Mouse (Mus musculus) hindbrain, embryonic 13.5 days (tissue): ENCODE data around the gene Zhx3. TPM values are rescaled to one million over a fixed set of nuclear protein-coding genes. Genes with fewer than 3 reads are reported as not detected.

ENCODE experiments used
- ATAC-seq: fragments of 200-750 bp; cut with Nextera tagmentation; 2 replicates; pipeline ENCODE4 v1.8.0; 2017; ENCODE audit warnings: moderate TSS enrichment; ENCODE audit not compliant: low FRiP score
- H3K27ac ChIP-seq: fragments of 300-500 bp; sonication (generic); 2 replicates; pipeline ENCODE4 v1.5.1; 2015; ENCODE audit warnings: inconsistent platforms, mild to moderate bottlenecking, moderate library complexity
- H3K27me3 ChIP-seq: fragments of 300-500 bp; sonication (generic); 2 replicates; pipeline ENCODE4 v1.6.1; 2015; ENCODE audit warnings: mild to moderate bottlenecking, inconsistent platforms
- H3K36me3 ChIP-seq: fragments of 300-500 bp; sonication (generic); 2 replicates; pipeline ENCODE4 v1.6.1; 2015; ENCODE audit warnings: mild to moderate bottlenecking, inconsistent platforms
- H3K4me1 ChIP-seq: fragments of 300-500 bp; sonication (generic); replicated peaks from 2 replicates; pipeline ENCODE4 v1.6.1; 2015; ENCODE audit warnings: inconsistent platforms
- H3K4me2 ChIP-seq: fragments of 300-500 bp; sonication (generic); 2 replicates; pipeline ENCODE4 v1.6.1; 2015; ENCODE audit warnings: inconsistent platforms, mild to moderate bottlenecking, moderate library complexity
- H3K4me3 ChIP-seq: fragments of 300-500 bp; sonication (generic); 2 replicates; pipeline ENCODE4 v1.5.1; 2015; ENCODE audit warnings: mild to moderate bottlenecking, inconsistent platforms
- H3K9ac ChIP-seq: fragments of 300-500 bp; sonication (generic); 2 replicates; pipeline ENCODE4 v1.6.1; 2015; ENCODE audit warnings: mild to moderate bottlenecking, inconsistent platforms
- H3K9me3 ChIP-seq: fragments of 300-500 bp; sonication (generic); 2 replicates; pipeline ENCODE4 v1.6.1; 2016; ENCODE audit warnings: inconsistent platforms
- WGBS: fragments of 180-500 bp; shearing (Covaris S2); methylation state at CpG from one replicate; pipeline ENCODE4 v1.1.7; 2015; 5-methylcytosine and 5-hydroxymethylcytosine counted together
- polyA plus RNA-seq: library from polyadenylated mRNA; unstranded; fragments of >200 nt; fragmentation: Nextera tagmentation; extraction: Ambion mirVana; gene quantifications from 2 replicates; pipeline ENCODE4 v1.2.1, GENCODE M21; 2015

Zhx3 gene
- polyA plus RNA-seq, 1 experiment from 2014 or later, result 16.9 TPM

DNA sequence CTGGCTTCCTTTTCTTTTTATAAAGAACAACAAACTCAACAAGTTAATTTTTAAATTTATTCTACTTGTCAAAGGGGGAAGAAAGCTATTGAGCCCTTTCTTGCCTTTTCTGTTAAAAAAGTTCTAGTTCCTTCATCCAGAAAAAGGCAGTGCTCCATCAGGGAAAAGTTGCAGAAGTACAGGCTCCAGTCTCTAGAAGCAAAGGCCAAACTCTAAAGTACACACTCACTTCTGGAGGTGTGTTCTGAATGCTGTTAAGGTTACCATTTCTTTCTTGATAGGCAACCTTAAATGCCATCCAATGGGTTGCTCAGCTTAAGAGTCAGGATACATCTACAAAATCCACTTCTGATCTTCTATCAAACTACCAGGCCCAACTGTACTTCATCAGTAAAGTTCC, 83.1 kb downstream of the Zhx3 start:
- Histone ChIP-seq H3K9me3 (no peaks in the 10 kb centered on the region), H3K27me3 (no peaks in the 10 kb centered on the region), H3K4me1 (peaks cover 8% of the 10 kb centered on the region; the same call in 1 of the 2 replicates), H3K4me3 (no peak overlapping the region), H3K9ac (no peak overlapping the region), H3K27ac (no peak overlapping the region), H3K36me3 (no peaks in the 10 kb centered on the region), H3K4me2 (no peak overlapping the region)
- no peak for ATAC-seq

DNA sequence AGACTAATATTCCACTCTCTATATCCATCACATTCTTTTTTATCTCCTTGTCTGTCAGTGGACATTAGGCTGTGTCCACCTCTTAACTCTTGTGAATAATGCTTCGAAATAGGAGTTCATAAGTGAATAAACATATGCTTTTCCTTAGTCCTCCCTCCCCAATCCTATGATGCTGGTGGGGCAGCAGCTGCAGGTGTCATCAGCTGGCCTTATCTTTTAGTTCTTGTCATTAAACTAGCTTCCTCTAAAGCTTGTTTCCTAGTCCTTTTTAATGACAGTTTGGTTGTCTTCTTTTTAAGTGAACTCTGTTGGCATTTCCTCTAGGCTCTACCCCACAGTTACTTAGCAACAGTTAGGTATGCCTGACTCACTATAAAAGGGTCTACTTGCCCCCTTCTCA, 83.8 kb downstream of the Zhx3 start:
- 80% methylated on average over 1 of the region's 1 CpGs for WGBS
- no peak overlapping the region for H3K4me3 ChIP-seq
- H3K4me1 ChIP-seq, result peaks cover 8% of the 10 kb centered on the region; the same call in 1 of the 2 replicates
- H3K9ac ChIP-seq, result no peak overlapping the region
- no peaks in the 10 kb centered on the region for H3K9me3 ChIP-seq
- no peak overlapping the region for H3K4me2 ChIP-seq
- H3K27me3 ChIP-seq, result no peaks in the 10 kb centered on the region
- H3K27ac ChIP-seq, result no peak overlapping the region
- no peaks in the 10 kb centered on the region for H3K36me3 ChIP-seq
- ATAC-seq, result no peak

DNA sequence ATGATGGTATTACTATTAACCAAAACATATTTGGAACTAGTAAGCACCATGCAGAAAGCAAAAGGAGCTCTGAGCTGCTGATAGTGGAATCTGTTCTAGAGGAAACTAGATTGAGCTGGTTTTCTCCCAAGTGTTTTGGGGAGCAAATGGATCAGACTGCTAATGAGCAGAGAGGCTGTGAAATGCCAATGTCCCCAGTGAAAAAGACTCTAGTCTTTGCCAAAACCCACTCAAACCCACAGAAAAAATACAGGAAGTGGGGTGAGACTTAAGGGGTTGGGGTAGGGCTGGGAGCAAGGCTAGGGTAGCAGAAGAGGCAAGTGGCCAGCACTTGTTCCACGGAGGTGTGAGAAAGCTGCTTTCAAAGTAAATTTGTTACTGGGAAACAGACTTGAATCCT, 86.5 kb downstream of the Zhx3 start:
- peaks cover 8% of the 10 kb centered on the region; the same call in 1 of the 2 replicates for H3K4me1 ChIP-seq
- H3K27ac ChIP-seq, result peak overlapping the region; percentile 42
- H3K9me3 ChIP-seq, result no peaks in the 10 kb centered on the region
- no peak overlapping the region for H3K9ac ChIP-seq
- H3K36me3 ChIP-seq, result peaks cover 8% of the 10 kb centered on the region
- no peak overlapping the region for H3K4me2 ChIP-seq
- ATAC-seq, result peak; percentile 52; the same call in 1 of the 2 replicates
- 69% methylated on average over 1 of the region's 1 CpGs for WGBS
- H3K27me3 ChIP-seq, result no peaks in the 10 kb centered on the region
- H3K4me3 ChIP-seq, result no peak overlapping the region

DNA sequence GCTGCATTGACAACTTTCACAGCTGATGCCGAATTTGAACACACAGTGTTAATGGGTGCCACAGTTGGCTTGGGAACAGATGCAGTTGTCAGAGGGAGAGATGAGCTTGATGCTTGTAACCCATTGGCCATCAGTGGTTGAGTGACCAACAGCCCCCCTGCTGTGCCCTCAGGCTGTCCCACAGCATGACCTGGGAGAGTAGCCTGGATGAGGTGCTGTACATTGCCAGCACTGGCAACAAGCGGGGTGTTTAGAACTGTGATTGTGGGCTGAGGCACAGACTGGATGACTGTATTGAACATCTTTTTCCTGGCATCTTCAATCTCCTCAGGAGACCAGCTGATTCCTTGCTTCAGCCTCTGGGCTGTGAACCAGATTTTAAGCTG, 92.0 kb downstream of the Zhx3 start:
- Histone ChIP-seq H3K9ac (no peak overlapping the region), H3K4me3 (no peak overlapping the region), H3K4me1 (0 out of 2 replicates have a peak, but pooled peaks cover 4% of the 10 kb centered on the region), H3K36me3 (peaks cover 31% of the 10 kb centered on the region), H3K9me3 (no peaks in the 10 kb centered on the region), H3K27me3 (no peaks in the 10 kb centered on the region), H3K4me2 (no peak overlapping the region), H3K27ac (no peak overlapping the region)
- no peak for ATAC-seq
- WGBS, result 98% methylated on average over 2 of the region's 2 CpGs

DNA sequence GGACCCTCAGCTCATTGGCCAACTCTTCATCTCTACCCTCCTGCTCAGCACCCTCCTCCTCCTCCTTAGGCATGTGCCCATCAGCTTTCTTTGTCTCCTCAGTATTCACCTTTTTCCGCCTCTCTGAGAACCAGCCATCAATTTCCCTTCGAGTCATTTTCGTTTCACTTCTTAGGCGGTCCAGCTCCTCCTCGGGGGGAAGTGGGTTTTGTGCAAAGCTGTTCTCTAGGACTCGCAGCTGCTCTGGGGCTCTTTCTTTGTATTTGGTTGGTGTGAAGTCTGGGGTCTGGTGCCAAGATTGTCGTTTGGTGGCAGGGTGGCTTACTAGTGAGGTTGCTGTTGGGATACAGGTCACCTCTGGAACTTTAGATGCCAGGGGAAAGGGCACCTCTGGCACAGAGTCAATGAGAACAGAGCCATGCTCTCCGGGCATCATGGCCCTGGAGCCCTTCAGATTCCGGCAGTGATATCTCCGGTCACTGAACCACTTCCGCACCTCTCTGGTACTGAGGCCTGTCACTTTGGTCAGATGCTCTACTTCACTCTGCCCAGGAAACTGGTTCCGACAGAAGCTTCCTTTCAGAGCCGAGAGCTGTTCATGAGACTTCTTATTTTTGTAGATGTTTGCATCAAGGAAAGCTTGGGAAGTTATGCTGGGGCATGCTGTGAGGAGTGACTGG, 92.5 kb downstream of the Zhx3 start:
- H3K27ac ChIP-seq, result no peak overlapping the region
- no peaks in the 10 kb centered on the region for H3K4me1 ChIP-seq
- 88% methylated on average over 13 of the region's 13 CpGs for WGBS
- no peak overlapping the region for H3K4me2 ChIP-seq
- no peaks in the 10 kb centered on the region for H3K9me3 ChIP-seq
- H3K4me3 ChIP-seq, result no peak overlapping the region
- H3K9ac ChIP-seq, result no peak overlapping the region
- no peak for ATAC-seq
- H3K36me3 ChIP-seq, result peaks cover 35% of the 10 kb centered on the region
- no peaks in the 10 kb centered on the region for H3K27me3 ChIP-seq

DNA sequence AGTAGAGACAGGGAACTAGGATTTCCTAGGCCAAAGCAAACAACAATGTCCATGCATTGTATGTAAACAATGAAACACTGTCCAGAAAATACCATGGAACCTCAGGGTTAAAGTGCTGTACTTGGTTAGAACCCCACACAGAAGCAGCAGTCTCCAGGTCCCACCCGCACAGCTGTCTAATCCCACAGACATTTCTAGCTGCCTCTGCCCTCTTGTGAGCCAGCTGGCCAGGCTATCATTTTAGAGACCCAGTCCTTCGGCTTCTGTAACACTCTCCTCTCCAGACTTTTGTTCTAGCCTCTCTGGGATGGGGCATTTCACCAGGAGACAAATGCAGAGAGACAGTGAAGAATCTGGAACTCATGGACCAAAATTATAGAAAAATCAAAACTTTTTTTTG, 94.8 kb downstream of the Zhx3 start:
- WGBS, result 82% methylated on average over 2 of the region's 2 CpGs
- H3K9ac ChIP-seq, result no peak overlapping the region
- no peak overlapping the region for H3K4me3 ChIP-seq
- no peak overlapping the region for H3K4me2 ChIP-seq
- no peaks in the 10 kb centered on the region for H3K4me1 ChIP-seq
- peaks cover 35% of the 10 kb centered on the region for H3K36me3 ChIP-seq
- no peak for ATAC-seq
- no peaks in the 10 kb centered on the region for H3K27me3 ChIP-seq
- H3K9me3 ChIP-seq, result no peaks in the 10 kb centered on the region
- no peak overlapping the region for H3K27ac ChIP-seq

DNA sequence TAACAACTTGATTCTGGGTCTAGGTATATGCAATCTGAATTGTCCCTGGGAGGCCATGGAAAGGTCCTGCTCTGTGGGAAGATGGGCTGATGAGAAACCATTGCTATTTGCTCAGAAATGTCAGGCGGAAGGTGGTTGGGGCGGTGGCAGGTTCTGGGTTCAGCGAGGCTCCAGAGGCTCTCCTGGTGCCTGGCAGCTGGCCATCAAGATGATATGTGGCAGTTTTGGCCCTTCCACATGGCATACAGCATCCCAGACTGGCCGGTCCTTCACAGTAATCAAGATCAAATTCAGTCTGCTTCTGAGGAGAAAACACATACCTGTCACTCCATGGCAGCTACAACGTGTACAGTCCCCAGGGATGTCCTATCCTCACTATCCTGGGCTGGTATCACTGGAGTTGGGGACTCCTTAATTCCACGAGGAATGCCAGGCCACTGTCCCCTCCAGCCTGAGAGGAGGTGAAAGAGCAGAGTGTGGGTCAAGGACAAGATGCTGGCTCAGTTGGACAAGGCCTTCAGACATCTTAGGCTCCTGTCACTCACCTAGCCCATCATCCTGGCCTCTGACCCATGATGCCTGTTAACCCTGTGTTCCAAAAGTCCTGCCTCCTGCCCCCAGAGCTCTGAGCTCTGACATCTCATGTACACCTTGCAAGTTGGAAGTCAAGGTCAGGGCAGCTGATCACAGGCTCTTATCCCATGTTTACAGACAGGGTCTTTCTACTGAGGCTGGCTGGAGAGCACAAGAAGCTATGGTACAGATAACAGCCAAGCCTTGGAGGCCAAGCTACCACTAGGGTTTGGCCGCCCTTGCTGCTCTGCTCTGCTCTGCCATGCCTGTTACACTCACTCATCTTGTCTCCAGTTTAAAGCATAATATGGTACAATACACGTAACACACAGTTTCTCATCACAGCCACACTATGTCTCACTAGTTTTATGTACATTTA, 101.2 kb downstream of the Zhx3 start:
- Histone ChIP-seq H3K4me2 (no peak overlapping the region), H3K9me3 (no peaks in the 10 kb centered on the region), H3K36me3 (peaks cover 23% of the 10 kb centered on the region), H3K4me1 (no peaks in the 10 kb centered on the region; the same call in 1 of the 2 replicates), H3K27me3 (no peaks in the 10 kb centered on the region), H3K4me3 (no peak overlapping the region), H3K9ac (no peak overlapping the region), H3K27ac (no peak overlapping the region)
- no peak for ATAC-seq
- 88% methylated on average over 8 of the region's 8 CpGs for WGBS

DNA sequence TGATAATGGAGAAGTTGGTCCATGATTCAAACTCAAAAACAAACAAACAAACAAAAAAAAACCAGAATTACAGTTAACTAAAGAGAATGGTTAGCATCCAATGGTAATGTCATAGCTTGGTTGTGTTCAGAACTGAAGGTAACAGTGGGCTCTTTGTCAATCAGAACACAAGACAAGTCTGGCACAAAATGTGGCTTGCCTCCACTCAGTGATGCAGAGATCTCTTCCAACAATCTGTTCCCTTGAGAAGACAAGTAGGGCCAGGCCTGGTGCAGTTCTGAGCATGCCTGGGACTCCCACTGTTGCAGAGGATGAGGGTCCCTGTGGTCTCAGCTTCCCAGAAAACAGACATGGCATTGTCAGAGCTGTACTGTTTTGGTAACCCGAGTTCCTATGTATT, 101.9 kb downstream of the Zhx3 start:
- Histone ChIP-seq H3K4me2 (no peak overlapping the region), H3K9ac (no peak overlapping the region), H3K4me1 (no peaks in the 10 kb centered on the region; the same call in 1 of the 2 replicates), H3K27me3 (no peaks in the 10 kb centered on the region), H3K36me3 (peaks cover 29% of the 10 kb centered on the region), H3K4me3 (no peak overlapping the region), H3K9me3 (no peaks in the 10 kb centered on the region), H3K27ac (no peak overlapping the region)
- ATAC-seq, result no peak
- WGBS, result 80% methylated on average over 1 of the region's 1 CpGs

DNA sequence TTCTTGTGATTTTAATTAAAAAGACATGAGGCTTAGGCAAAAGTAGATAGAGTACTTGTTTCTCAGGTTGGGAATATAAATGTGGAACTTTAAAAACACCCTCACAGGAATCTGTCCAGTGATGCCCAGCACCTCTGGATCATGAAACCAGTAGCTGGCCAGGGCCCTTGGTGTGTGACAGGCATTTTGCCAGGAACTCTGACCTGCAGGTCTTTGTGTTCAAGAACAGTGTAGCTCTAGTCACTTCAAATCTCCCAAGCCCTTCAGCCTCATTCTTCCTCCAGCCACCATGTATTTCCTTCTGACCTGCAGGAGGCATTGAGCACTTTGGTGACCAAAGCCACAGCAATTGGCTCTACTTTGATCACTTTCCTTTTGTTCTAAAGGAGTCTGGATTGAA, 102.4 kb downstream of the Zhx3 start:
- Histone ChIP-seq H3K4me1 (no peaks in the 10 kb centered on the region; the same call in 1 of the 2 replicates), H3K36me3 (peaks cover 27% of the 10 kb centered on the region), H3K9me3 (no peaks in the 10 kb centered on the region), H3K4me3 (no peak overlapping the region), H3K27me3 (no peaks in the 10 kb centered on the region), H3K27ac (0 out of 2 replicates have a peak overlapping the region, but pooled peaks have one; percentile 6), H3K4me2 (no peak overlapping the region), H3K9ac (no peak overlapping the region)
- ATAC-seq, result no peak

DNA sequence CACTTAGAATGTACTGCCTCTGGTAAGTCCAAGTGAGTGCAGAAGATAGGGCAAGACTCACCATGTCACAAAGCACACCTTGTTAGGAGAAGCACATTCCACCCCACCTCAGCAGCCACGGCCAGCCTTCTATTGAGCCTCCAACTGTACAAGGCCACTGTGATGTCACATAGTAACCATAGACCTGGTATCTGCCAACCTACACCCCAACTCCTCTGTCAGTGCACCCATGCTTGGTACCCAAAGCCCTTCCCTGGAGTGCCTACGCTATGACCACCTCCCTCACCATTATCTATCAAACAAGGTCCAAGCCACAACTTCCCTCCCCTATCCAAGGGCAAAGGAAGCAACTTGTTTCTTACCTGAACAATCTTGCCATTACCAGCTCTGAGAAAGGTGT, 103.8 kb downstream of the Zhx3 start:
- Histone ChIP-seq H3K4me1 (no peaks in the 10 kb centered on the region; the same call in 1 of the 2 replicates), H3K36me3 (peaks cover 39% of the 10 kb centered on the region), H3K9ac (no peak overlapping the region), H3K27ac (no peak overlapping the region), H3K4me3 (no peak overlapping the region), H3K9me3 (no peaks in the 10 kb centered on the region), H3K27me3 (no peaks in the 10 kb centered on the region), H3K4me2 (no peak overlapping the region)
- WGBS, result 98% methylated on average over 2 of the region's 2 CpGs
- ATAC-seq, result peak; percentile 38; the same call in 1 of the 2 replicates

DNA sequence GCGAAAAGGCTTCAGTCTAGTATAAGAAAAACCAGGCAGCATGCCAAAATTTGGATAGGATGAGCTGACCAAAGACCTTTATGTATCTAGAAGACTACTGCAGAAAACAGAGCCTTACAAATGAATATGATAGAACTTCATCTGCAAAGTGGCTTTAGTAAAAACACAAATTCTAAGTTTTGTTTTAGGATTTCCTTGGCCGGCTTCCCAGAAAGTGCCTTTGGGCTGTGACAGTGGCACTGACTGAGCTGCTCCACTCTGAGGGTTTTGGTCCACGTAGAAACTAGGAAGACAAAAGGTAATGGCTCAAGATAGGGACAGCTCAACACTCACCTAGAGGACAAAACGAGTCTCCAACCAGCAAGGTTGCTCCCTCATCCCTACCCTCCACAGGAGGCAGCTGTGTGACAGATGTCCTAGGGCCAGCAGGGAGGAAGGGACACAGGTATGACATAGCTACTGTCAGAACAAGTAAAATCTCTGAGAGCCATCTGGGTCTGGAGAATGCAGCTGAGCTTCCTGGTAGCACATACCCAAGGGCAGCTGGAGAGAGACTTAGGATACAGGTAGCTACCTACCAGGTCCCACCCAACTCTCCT, 104.6 kb downstream of the Zhx3 start:
- no peak overlapping the region for H3K4me3 ChIP-seq
- no peak for ATAC-seq
- no peaks in the 10 kb centered on the region for H3K27me3 ChIP-seq
- WGBS, result 85% methylated on average over 4 of the region's 4 CpGs
- no peaks in the 10 kb centered on the region for H3K9me3 ChIP-seq
- no peak overlapping the region for H3K27ac ChIP-seq
- no peaks in the 10 kb centered on the region; the same call in 1 of the 2 replicates for H3K4me1 ChIP-seq
- no peak overlapping the region for H3K9ac ChIP-seq
- H3K36me3 ChIP-seq, result peaks cover 47% of the 10 kb centered on the region
- no peak overlapping the region for H3K4me2 ChIP-seq

DNA sequence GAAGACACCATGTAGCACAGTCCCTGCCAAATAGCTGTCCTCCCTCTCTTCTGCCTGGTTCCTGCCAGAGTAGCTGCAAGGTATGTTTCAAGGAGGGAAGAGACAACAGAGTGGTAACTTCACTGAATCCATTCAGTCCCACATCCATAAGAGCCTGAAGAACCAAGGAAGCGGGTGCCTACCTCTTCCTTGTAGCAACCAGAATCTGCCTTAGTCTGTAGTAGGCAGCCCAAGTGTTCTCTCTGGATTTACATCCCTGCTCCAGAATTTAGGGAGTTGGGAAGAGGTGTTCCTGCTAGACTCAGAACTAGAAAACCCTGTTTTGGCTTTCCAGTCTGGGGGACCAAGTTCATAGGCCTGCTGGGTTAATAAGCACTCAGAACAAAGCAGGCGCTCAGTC, 105.6 kb downstream of the Zhx3 start:
- no peak overlapping the region for H3K9ac ChIP-seq
- H3K4me3 ChIP-seq, result no peak overlapping the region
- WGBS, result 94% methylated on average over 2 of the region's 2 CpGs
- H3K36me3 ChIP-seq, result peaks cover 57% of the 10 kb centered on the region
- no peaks in the 10 kb centered on the region for H3K9me3 ChIP-seq
- no peak for ATAC-seq
- H3K4me2 ChIP-seq, result no peak overlapping the region
- H3K27me3 ChIP-seq, result no peaks in the 10 kb centered on the region
- H3K4me1 ChIP-seq, result no peaks in the 10 kb centered on the region; the same call in 1 of the 2 replicates
- H3K27ac ChIP-seq, result no peak overlapping the region
